Mouse (Mus musculus): ENCODE measurements around the gene Prkn.

Prkn gene

DNA sequence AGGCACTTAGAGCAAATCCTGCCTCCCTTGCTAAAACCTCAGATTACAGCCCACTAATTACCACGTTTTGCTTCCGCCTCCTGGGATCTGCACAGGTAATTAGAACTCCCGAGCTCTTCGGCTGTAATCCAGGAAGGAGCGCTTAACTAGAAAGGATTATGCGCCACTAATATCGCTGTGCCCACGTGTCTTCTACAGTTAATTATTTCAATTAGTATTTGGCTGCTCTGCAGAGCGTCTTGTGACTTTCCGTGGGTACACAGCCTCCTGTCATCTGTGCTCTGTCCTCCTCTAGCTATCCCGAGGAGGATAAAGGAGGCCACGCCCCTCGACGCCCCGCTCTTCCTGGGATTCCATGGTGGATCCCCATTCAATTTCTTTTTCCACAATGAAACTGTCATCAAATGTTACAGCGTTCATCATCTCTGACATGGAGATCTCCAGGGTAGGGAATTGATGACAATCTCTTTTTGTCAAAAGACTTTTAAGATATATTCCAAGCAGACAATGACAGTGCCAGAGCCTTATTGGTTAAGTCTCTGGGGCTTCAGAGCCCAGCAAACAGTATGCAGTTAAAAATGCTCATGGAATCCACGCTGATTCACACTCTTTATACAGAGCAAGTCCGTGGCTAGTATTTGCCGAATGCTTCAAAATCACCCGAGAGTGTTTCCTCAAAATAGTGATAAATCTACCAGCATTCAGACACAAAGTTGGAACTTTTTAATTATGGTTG is 824.6 kb downstream of the Prkn start:
- no peak for DNase-seq

DNA sequence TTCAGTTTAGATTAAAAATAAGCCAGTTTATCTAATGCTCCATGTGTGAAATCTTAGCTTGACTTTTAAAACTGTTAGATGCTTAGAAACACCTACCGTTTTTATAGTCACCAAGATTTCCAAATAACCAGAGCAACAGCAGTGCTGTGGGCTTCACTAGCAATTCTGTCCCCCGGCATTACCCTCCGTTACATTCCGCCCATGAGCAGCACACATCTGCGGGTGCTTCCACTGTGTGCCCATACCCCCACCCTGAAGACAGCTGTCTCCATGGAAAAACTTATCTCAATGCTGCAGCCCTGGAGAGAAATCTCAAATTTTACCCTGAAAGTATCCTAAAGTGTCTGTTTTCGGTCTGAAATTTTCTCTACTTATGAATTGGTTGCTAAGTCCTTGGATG is 839.5 kb downstream of the Prkn start:
- no peak for DNase-seq

DNA sequence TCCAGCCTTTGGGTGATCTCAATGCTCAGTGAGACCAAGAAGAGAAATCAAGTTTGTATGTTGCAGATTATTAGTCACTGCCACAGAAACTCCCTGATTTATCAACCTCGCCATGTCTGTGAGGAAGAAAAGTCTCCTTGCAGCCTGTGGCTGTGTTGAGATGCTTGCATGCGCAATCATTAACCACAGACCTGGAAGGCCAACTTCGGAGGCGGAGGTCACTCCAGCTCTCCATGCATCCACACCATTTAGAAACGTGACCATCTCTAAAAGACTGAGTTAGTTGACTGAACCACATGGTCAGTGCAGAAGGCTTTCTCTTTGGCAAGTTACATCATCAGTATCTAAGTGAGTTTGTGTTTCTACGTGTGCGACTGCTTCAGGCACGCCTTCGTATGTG is 840.3 kb downstream of the Prkn start:
- no peak for DNase-seq

DNA sequence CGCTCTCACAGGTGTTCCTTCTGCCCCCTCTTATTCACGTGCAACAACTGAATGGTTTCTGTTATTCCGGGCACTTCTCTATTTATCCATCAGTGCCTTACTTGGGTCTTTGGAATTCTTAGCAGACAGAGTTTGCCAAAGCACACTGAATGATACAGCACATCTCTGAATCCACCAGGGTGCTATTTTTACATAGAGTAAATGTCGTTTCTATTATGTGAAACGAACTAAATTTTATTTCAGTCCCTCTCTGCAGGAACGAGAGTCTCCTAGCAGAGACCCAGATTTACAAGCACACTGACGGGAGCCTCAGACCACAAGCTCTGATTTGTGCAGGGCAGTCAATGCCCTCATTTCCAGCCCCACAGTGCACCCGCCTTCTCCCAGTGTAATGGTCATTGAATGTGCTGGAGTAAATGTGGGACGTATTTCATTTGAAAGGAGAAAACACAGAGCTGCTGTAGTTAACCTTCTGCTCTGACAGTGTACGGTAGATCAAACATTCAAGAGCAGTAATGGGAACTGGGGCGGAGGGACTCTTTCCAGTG is 841.7 kb downstream of the Prkn start:
- no peak for DNase-seq

DNA sequence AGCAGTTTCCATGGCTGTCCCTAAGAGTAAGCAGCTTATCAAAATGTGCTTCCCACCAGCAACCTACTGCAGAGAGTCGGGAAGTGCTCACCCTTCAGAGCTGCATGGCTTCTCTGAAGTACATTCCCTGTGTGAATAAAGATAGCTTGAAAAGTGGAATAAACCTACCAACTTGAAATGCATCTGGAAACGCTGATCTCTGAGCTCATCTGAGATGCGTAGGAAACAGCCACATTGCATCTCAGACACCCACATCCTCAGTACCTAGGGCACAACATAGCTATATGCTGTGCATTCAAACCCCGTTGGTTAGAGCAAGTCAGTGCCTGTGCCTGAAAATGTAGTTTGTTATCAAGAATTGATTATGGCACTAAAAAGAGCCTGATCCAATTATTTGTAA is 864.8 kb downstream of the Prkn start:
- no peak for DNase-seq

DNA sequence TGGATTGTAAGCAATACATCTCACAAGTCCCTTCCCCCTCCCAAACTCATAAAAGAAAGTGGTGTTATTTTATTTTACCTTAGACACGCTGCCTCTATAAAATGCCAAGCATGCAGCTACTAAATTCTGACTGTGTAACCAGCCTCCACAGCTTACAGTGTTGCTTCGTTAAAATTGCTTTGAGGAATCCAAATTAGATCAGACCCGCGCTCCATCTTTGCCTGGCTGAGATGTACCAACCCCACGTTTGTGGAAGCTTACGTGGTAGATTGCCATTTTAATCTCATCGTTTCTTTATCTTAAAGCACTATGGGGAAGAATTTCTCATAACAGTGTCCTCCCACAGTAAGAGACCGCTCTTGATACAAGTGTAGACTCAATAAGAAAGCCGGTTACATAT is 865.6 kb downstream of the Prkn start:
- DNase-seq = no peak

DNA sequence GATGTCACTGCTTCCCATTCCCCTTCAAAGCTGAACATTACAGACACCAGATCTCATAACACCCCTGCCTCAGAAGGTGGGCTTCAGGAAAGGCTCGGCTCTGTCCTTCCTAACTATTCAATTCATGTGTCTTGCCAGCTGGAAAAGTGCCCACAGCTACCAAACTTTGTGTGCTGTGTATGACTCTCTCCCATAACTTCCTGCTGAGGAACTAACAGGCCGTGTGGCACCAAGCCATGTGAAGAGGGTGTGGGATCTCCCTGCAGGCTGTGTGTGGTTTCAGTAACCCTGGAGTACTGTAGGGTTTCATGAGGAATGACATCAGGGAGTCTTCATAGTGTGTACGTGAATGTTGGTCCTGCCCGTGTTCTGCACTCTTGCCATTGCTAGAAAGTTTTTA is 871.9 kb downstream of the Prkn start:
- DNase-seq = no peak

DNA sequence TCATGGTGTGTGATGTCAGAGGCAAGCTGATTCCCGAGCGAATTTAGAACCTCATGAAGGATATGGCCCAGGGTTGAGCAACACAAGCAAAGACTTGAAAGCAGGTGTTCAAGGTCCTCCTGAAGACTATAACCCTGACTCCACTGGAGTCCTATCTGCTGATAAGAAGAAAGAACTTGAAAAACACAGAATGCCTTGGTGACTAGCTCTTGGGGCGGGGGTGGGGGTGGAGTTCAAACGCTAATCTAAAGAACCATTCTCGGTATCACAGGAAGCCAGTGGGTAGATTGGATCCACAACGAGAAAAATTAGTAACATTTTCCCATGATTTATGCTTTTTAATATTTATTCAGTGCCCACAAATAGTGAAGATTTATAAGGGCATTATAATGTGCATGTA is 879.6 kb downstream of the Prkn start:
- DNase-seq = no peak

DNA sequence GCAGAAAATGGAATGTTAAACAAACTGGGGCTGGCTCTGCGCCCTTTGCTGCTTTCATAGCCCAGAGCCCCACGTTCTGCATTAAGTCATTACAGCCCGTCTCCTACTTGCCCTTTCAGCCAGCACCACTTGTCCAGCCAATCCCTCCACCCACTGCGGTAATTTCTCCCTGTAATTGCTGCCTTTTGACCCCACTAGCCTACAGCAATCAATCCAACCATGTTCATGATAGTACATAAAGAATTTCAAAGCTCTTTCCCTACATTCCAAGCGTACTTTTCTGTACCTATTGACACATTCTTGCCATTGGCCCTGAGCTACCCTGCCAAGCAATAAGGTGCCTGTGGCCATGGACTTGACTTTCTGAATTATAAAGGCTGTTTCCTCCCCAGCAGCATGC is 881.7 kb downstream of the Prkn start:
- DNase-seq = no peak

DNA sequence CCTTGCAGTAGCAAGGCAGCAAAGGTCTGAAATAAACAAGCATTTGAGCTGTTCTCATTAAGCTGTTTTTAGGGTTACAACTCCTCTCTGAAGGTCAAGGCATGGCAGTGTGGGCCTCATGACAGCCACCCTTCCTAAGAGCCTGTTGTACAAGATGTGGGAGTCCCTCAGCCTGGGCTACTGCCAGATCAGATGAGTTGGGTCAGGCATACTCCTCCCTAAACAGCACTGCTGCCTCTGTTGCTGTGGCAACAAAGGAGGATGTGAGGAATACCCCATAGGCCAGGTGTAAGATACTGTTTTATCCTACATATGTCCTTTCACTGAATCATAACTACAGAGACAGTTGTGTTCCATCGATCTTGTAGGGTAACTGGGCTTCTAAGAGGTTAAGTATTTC is 882.3 kb downstream of the Prkn start:
- DNase-seq = no peak

DNA sequence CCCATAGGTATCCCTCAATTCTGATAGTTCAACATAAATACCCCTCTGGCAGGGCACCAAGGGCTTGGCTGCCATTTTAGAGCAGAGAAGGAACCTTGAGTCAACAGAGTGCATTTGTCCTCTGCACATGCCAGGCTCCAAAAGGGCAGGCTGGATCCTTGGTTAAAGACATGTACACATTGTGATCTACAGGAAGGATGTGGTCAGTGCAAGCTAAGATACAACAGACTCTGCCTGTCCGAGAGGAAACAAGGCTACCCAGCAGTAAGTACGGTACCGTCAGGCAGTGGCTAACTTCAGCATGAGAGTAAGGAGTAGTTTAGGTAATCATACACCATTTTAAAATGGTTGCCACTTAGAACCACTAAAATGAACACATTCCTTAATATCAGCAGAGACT is 884.0 kb downstream of the Prkn start:
- no peak for DNase-seq

DNA sequence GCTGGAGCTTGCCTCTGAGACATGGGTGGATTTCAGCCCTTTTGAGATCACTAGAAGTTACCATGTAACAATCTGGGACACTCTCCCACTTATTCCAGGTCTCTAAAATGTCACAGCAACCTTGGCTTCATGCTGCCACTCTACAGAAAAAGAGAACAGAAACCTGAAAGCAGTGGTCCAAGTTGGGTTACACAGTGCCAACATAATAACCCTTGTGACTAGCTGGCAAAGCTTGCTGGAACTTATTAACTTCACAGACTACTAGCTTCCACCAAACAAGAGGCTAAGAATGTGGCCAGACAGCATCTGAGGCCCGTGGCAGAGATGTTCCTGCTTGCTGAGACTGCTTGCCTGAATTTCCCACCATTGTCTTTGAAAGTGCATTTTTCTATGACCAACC is 886.9 kb downstream of the Prkn start:
- DNase-seq = no peak

DNA sequence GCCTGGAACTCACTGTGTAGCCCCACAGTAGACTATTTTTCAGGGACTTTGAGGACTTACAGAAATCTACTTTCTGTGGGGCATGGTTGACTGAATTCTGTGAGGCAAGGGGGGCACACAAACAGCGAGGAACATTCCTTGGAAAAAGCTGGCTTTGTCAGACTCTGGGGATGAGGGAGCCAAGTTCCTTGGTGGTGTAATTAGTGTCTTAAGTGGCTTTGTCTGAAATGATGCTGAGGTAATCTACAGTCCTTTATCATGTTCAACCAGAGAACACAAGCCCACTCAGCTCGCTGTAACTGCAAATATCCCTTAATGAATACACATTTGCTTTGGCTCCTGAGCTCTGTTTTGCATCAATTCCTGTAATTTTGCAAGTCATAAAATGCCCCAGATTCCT is 888.1 kb downstream of the Prkn start:
- DNase-seq = no peak

DNA sequence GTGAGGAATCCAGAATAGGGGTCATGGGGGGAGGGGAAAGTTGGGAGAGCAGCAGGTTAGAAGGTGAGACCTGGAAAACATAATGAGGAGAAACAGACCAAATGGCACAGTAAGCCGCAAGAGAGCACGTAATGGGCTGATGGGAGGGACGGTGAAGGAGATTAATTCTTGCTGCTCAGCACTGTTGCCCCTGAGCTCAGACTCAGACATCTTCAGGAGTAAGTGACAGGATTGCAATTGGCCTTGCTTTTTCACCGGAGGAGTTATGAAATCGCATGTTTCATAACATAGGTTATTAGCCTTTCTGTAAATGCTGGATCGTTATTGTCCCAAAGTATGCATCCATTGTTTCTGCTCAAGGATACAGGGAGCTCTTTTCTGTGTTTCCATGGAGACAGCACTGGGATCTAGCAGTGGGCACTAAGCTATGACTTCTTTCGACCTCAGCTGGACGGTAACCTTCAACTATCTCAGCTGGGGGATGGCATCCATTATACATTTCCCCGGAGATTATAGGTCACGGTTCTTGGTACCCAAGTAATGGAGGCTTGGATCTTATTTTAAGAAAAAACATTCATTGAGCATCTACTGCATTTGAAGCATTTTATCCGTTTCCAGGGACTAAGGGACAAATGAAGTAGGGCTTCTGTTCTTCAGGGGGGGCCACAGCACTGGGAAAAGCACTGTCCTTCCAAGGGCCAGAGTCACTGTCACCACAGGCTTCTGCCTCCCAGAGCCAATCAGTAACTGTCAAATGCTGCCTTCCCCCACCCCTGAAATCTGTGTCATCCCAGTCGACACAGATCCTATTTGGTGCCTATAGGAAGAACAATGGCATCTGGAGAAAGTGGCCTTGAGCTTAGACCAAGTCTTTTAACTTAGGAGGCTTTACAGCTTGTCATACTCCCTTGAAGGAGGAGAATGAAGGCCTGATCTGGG is 890.7 kb downstream of the Prkn start:
- no peak for DNase-seq

DNA sequence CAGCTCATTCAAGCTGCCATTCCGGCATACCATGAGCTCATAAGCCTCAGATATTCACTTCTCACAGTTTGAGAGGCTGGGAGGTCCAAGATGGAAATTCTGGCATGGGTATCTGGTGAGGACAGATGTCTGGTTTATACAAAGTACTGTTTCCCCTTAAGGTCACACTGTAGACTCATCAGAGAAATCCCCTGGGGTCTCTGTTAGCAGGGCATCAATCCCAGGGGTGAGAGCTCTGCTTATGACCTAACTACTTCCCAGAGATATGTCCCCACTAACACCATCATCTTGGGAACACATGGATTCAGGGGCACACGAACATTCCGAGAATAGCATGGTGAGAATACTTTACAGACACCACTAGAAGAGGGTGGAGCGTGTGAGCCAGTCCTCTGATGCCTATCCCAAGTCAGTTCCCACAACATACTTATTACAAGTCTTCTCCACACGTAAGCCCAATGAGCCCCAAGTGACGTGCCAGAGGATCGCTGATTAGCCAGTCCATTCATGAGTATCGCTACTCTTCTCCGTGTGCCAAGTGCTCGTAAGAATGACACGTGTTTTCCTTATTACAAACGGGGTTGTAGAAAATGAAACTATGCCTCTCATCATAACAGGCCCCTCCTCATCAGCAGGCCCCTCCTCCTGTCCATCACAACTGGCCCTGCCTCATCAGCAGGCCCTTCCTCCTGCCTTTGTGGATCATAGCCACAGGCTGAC is 895.1 kb downstream of the Prkn start:
- DNase-seq = no peak

DNA sequence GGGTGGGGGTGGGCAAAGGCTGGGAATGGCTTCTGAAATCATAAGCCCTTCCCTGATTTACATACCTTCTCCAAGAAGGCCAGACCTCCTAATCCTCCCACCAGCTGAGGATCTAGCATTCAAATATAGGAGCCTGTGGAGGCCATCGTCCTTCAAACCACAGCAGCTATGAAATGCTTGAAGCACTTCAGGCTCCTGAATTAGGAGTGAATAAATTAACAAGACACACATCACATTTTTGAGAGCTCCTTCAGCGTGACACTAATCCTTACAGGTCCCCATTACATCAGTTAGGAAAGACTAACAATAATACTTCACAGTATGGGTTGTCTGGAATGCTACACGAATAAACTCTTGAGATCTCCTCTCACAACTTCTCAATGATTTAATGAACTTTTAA is 896.3 kb downstream of the Prkn start:
- DNase-seq = no peak

DNA sequence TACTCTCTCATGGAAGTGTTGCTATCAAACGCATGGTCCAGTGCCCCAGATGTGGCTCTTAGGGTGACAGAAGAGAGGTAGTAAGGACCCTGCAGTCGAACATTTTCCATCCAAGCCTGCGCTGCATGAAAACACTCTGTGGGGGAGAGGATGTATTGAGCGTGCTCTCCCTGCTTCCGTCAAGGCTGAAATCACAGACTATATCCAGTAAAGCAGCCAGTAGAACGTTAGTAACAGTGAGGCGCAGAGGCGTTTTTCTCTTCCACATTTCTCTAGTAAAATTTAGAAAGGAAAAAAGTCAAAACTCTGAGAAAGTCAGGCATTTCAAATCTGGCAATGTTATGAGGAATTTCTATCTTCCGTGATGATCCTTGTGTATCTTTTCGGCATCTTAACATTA is 897.7 kb downstream of the Prkn start:
- DNase-seq = no peak

DNA sequence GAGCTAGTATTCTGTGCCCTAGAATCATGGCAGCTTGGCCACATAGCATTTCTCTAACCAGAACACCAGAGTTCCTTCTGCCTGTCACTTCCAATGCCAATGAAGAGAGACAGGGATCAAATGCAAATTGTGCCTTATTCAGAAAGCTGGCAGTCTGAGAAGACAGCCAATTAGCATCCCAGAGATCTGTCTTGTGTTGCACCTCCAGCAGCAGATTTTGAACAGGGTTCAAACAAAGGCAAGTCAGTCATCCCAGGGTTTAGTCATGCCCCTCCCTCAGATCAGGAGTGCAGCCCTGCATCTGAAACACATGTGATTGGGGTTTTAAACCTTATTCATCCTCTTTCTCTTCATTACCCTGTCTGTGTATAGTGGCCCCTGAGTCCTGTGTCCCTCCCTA is 900.5 kb downstream of the Prkn start:
- no peak for DNase-seq

DNA sequence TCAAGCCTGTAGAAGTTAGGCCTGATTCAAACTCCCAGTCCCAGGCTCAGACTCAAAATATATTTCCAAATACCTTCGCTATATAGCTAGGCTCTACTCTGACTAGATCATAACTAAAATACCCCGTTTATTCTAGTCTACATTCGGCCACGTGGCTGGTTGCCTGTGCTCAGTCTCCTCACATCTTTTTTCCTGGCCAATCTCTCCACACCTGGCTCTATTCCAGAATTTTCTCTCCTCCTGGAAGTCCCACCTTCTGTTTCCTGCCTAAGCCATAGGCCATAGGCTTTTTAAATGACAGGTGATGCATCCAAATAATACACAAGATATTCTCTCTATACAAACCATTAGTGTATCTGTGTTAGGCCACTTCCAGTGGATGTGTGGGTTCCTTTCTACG is 901.0 kb downstream of the Prkn start:
- DNase-seq = no peak

DNA sequence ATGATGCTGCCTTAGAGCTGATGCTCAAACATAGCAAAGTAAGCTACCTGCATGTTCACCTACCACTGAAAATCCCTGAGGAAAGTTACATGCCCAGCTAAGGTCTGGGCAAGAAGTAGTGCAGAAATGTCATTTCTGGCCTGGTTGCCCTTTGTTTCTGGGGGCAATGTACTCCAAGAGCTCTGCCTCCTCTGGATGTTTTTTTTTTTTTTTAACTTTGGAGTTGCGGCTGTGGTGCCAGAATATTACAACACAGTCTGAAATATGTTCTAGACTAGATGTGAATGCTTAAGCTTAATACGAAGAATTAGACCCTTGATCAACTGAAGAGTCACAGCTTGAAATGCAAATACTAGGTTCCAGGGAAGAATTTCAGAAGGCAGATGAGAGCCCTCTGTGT is 911.1 kb downstream of the Prkn start:
- no peak for DNase-seq

DNA sequence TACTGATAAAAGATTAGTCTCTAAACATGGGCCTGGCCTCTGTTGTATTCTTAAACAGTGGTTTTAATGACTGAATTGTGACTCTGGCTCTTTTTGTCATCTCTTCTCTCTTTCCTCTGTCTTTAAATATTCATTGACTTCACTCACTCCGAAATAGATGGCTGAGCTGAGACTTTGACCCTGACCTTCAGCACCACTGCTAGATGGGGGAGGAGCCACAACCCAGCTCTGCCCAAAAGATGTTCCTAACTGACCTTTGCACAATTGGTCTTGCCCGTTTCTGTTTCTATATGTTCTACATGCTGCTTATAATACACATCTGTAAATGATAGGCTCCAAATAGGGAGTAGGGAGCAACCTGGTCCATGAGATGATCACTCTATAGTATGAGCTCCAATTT is 912.5 kb downstream of the Prkn start:
- no peak for DNase-seq

DNA sequence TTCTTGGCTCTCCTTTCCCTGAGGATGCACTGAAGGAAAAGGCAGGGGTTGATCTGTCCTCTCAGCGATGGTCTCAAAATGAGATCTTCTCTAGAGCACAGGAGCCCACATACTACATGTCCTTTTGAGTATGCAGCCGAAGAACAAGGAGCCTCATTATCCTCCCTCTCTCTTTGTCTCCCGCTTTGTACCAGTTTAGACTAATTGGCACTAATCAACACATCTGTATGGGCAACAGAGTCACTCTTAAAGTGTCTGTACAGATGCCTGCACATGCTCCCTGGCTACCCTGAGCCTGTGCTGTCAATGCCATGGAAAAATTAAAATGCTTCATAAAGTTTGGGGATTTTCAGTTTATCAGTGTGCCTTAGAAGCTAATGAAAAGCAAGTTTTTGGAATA is 924.9 kb downstream of the Prkn start:
- DNase-seq = no peak

DNA sequence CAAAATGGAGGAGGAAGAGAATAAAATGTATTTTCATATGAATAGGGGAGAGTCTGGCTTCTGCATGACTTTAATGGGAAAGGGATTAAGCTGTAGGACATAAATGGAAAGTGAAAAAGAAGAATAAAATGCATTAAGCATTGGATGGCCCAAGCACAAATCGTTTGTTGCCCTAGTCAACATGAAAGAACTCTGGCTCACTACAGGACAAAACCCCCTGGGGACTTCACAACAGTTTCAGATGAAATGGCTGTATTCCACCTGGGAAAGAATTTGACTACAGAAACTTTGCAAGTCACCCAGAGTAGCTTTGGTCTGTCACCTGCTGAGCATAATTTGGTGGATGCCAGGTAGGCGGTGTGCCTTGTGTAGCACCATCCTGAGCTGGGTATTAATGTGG is 925.4 kb downstream of the Prkn start:
- DNase-seq = no peak

Data from lung, adult 18-20 months (tissue).